Mouse (Mus musculus): ENCODE data around the gene AI661453.

AI661453 gene

GRCm38 (mm10) chr17:47440359-47440890, 4.0 kb downstream of the AI661453 start:
- CTCF ChIA-PET, result no interaction called here

GRCm38 (mm10) chr17:47441296-47442051, 5.1 kb downstream of the AI661453 start:
- CTCF ChIA-PET, result no interaction called here

GRCm38 (mm10) chr17:47442271-47442670, 5.9 kb downstream of the AI661453 start:
- CTCF ChIA-PET, result no interaction called here

- CTCF ChIA-PET, result no interaction called here
Measured at GRCm38 (mm10) chr17:47444113-47444512, 7.7 kb downstream of the AI661453 start.

GRCm38 (mm10) chr17:47445518-47445917, 9.1 kb downstream of the AI661453 start:
- CTCF ChIA-PET, result no interaction called here

- CTCF ChIA-PET, result no interaction called here
Measured at GRCm38 (mm10) chr17:47446025-47446424, 9.6 kb downstream of the AI661453 start.

GRCm38 (mm10) chr17:47446561-47446960, 10.1 kb downstream of the AI661453 start:
- CTCF ChIA-PET, result interaction anchor here (0.7 kb wide), 1 partner anchor 285 kb away, joined by 3 read pairs; no protein-coding TSS in a partner anchor

GRCm38 (mm10) chr17:47448523-47449372, 12.3 kb downstream of the AI661453 start:
- CTCF ChIA-PET, result no interaction called here

GRCm38 (mm10) chr17:47449432-47449831, 13.0 kb downstream of the AI661453 start:
- CTCF ChIA-PET, result interaction anchor here (0.6 kb wide), 1 partner anchor 727 kb away, joined by 4 read pairs; no protein-coding TSS in a partner anchor

GRCm38 (mm10) chr17:47450239-47450638, 13.8 kb downstream of the AI661453 start:
- CTCF ChIA-PET, result interaction anchor here (0.6 kb wide), 1 partner anchor 727 kb away, joined by 4 read pairs; no protein-coding TSS in a partner anchor

- CTCF ChIA-PET, result no interaction called here
Measured at GRCm38 (mm10) chr17:47450880-47451565, 14.6 kb downstream of the AI661453 start.

- CTCF ChIA-PET, result no interaction called here
Measured at GRCm38 (mm10) chr17:47452886-47453285, 16.5 kb downstream of the AI661453 start.

- CTCF ChIA-PET, result no interaction called here
Measured at GRCm38 (mm10) chr17:47454675-47455074, 18.3 kb downstream of the AI661453 start.

- CTCF ChIA-PET, result no interaction called here
Measured at GRCm38 (mm10) chr17:47458310-47458709, 21.9 kb downstream of the AI661453 start.

- CTCF ChIA-PET, result no interaction called here
Measured at GRCm38 (mm10) chr17:47458936-47459335, 22.5 kb downstream of the AI661453 start.

GRCm38 (mm10) chr17:47459341-47459919, 23.0 kb downstream of the AI661453 start:
- CTCF ChIA-PET, result no interaction called here

GRCm38 (mm10) chr17:47461688-47462087, 25.3 kb downstream of the AI661453 start:
- CTCF ChIA-PET, result no interaction called here

- CTCF ChIA-PET, result no interaction called here
Measured at GRCm38 (mm10) chr17:47462209-47462608, 25.8 kb downstream of the AI661453 start.

- CTCF ChIA-PET, result no interaction called here
Measured at GRCm38 (mm10) chr17:47462728-47463388, 26.4 kb downstream of the AI661453 start.

GRCm38 (mm10) chr17:47464248-47464965, 28.0 kb downstream of the AI661453 start:
- CTCF ChIA-PET, result no interaction called here
